Mouse (Mus musculus): ENCODE measurements around the gene Tsks. TPM values are rescaled to one million over a fixed set of nuclear protein-coding genes. Genes with fewer than 3 reads are reported as not detected.

Tsks gene
- polyA plus RNA-seq, 1 experiment, result 0.04 TPM

- Histone ChIP-seq H3K36me3 (ENCODE audit: control insufficient read depth, insufficient read depth) (peaks cover 29% of the 10 kb centered on the region), H3K27me3 (ENCODE audit: control insufficient read depth, insufficient read depth, insufficient read length) (no peaks in the 10 kb centered on the region), H3ac (ENCODE audit: control insufficient read depth, insufficient read length, low read depth) (peak within 1 kb of the TSS; percentile 85), H3K79me3 (ENCODE audit: low read depth) (peaks cover 44% of the 10 kb centered on the region), H3K79me2 (ENCODE audit: control insufficient read depth, insufficient read depth) (peaks cover 80% of the 10 kb centered on the region), H3K4me3 (ENCODE audit: insufficient read depth, poor library complexity, severe bottlenecking) (peak within 1 kb of the TSS; percentile 97)
- TF ChIP-seq MYOD1 (IDR thresholded peaks at IDR 0.05; ENCODE audit: control insufficient read depth, insufficient read length, low read depth) (no peak), USF1 (IDR thresholded peaks at IDR 0.05; ENCODE audit: low read depth) (peak; percentile 2), MAX (IDR thresholded peaks at IDR 0.05) (peak; percentile 4), FOSL1 (IDR thresholded peaks at IDR 0.05; ENCODE audit: insufficient read depth, low read length, poor library complexity, severe bottlenecking) (no peak), CTCF (IDR thresholded peaks at IDR 0.05; ENCODE audit: control insufficient read depth, insufficient read depth, insufficient read length) (no peak)
Observed at GRCm38 (mm10) chr7:44986192-44986878, 43.3 kb downstream of the Tsks start, which contains the start of gene Prmt1. Prmt1 (minus strand) TSS chr7:44986568.

- no peak for TF ChIP-seq MYOD1 (IDR thresholded peaks at IDR 0.05; ENCODE audit: control insufficient read depth, insufficient read length, low read depth)
- no peak for TF ChIP-seq USF1 (IDR thresholded peaks at IDR 0.05; ENCODE audit: low read depth)
- no peak for TF ChIP-seq MYOG (IDR thresholded peaks at IDR 0.05; ENCODE audit: control insufficient read depth, extremely low read depth, insufficient read length)
- peak; percentile 54 for TF ChIP-seq MAX (IDR thresholded peaks at IDR 0.05)
- TF ChIP-seq CTCF (IDR thresholded peaks at IDR 0.05; ENCODE audit: control insufficient read depth, insufficient read depth, insufficient read length), result no peak
- TF ChIP-seq FOSL1 (IDR thresholded peaks at IDR 0.05; ENCODE audit: insufficient read depth, low read length, poor library complexity, severe bottlenecking), result no peak
- no peak for TF ChIP-seq CEBPB (IDR thresholded peaks at IDR 0.05; ENCODE audit: low read depth)
- Histone ChIP-seq H3ac (ENCODE audit: control insufficient read depth, insufficient read length, low read depth) (peak overlapping the region; percentile 85), H3K36me3 (ENCODE audit: control insufficient read depth, insufficient read depth) (peaks cover 21% of the 10 kb centered on the region), H3K79me3 (ENCODE audit: low read depth) (peaks cover 37% of the 10 kb centered on the region), H3K79me2 (ENCODE audit: control insufficient read depth, insufficient read depth) (peaks cover 72% of the 10 kb centered on the region), H3K4me3 (ENCODE audit: insufficient read depth, poor library complexity, severe bottlenecking) (peak overlapping the region; percentile 48), H3K27me3 (ENCODE audit: control insufficient read depth, insufficient read depth, insufficient read length) (no peaks in the 10 kb centered on the region)
Observed at GRCm38 (mm10) chr7:44986879-44987718, 44.1 kb downstream of the Tsks start.

GRCm38 (mm10) chr7:44996672-44997071, 53.7 kb downstream of the Tsks start:
- peaks cover 41% of the 10 kb centered on the region for H3K79me2 ChIP-seq (ENCODE audit: control insufficient read depth, insufficient read depth)
- TF ChIP-seq USF1 (IDR thresholded peaks at IDR 0.05; ENCODE audit: low read depth) (no peak), MYOD1 (IDR thresholded peaks at IDR 0.05; ENCODE audit: control insufficient read depth, insufficient read length, low read depth) (no peak)
- peak overlapping the region; percentile 79 for H3K4me3 ChIP-seq (ENCODE audit: insufficient read depth, poor library complexity, severe bottlenecking)
- H3K27me3 ChIP-seq (ENCODE audit: control insufficient read depth, insufficient read depth, insufficient read length), result no peaks in the 10 kb centered on the region
- peak overlapping the region; percentile 94 for H3ac ChIP-seq (ENCODE audit: control insufficient read depth, insufficient read length, low read depth)
- H3K36me3 ChIP-seq (ENCODE audit: control insufficient read depth, insufficient read depth), result peaks cover 19% of the 10 kb centered on the region
- peaks cover 18% of the 10 kb centered on the region for H3K79me3 ChIP-seq (ENCODE audit: low read depth)

- TF ChIP-seq USF1 (IDR thresholded peaks at IDR 0.05; ENCODE audit: low read depth), result no peak
- no peak for TF ChIP-seq FOSL1 (IDR thresholded peaks at IDR 0.05; ENCODE audit: insufficient read depth, low read length, poor library complexity, severe bottlenecking)
- no peak for TF ChIP-seq CTCF (IDR thresholded peaks at IDR 0.05; ENCODE audit: control insufficient read depth, insufficient read depth, insufficient read length)
- TF ChIP-seq MAX (IDR thresholded peaks at IDR 0.05), result no peak
- TF ChIP-seq MYOG (IDR thresholded peaks at IDR 0.05; ENCODE audit: control insufficient read depth, extremely low read depth, insufficient read length), result no peak
- no peak for TF ChIP-seq MYOD1 (IDR thresholded peaks at IDR 0.05; ENCODE audit: control insufficient read depth, insufficient read length, low read depth)
- no peak for TF ChIP-seq CEBPB (IDR thresholded peaks at IDR 0.05; ENCODE audit: low read depth)
- peaks cover 26% of the 10 kb centered on the region for H3K36me3 ChIP-seq (ENCODE audit: control insufficient read depth, insufficient read depth)
- peak within 1 kb of the TSS; percentile 79 for H3K4me3 ChIP-seq (ENCODE audit: insufficient read depth, poor library complexity, severe bottlenecking)
Observed at GRCm38 (mm10) chr7:44997231-44997939, 54.4 kb downstream of the Tsks start, which contains the start of gene Irf3. Irf3 (plus strand) TSS chr7:44997648.

GRCm38 (mm10) chr7:44997940-44998428, 55.0 kb downstream of the Tsks start:
- Histone ChIP-seq H3K79me2 (ENCODE audit: control insufficient read depth, insufficient read depth) (peaks cover 46% of the 10 kb centered on the region), H3ac (ENCODE audit: control insufficient read depth, insufficient read length, low read depth) (peak overlapping the region; percentile 75), H3K4me3 (ENCODE audit: insufficient read depth, poor library complexity, severe bottlenecking) (peak overlapping the region; percentile 79), H3K36me3 (ENCODE audit: control insufficient read depth, insufficient read depth) (peaks cover 27% of the 10 kb centered on the region), H3K79me3 (ENCODE audit: low read depth) (peaks cover 18% of the 10 kb centered on the region), H3K27me3 (ENCODE audit: control insufficient read depth, insufficient read depth, insufficient read length) (no peaks in the 10 kb centered on the region)
- no peak for TF ChIP-seq CTCF (IDR thresholded peaks at IDR 0.05; ENCODE audit: control insufficient read depth, insufficient read depth, insufficient read length)
- TF ChIP-seq MAX (IDR thresholded peaks at IDR 0.05), result no peak
- no peak for TF ChIP-seq MYOG (IDR thresholded peaks at IDR 0.05; ENCODE audit: control insufficient read depth, extremely low read depth, insufficient read length)
- no peak for TF ChIP-seq FOSL1 (IDR thresholded peaks at IDR 0.05; ENCODE audit: insufficient read depth, low read length, poor library complexity, severe bottlenecking)
- no peak for TF ChIP-seq USF1 (IDR thresholded peaks at IDR 0.05; ENCODE audit: low read depth)
- TF ChIP-seq CEBPB (IDR thresholded peaks at IDR 0.05; ENCODE audit: low read depth), result no peak
- TF ChIP-seq MYOD1 (IDR thresholded peaks at IDR 0.05; ENCODE audit: control insufficient read depth, insufficient read length, low read depth), result no peak

More at GRCm38 (mm10) chr7:44997231-44997939, 54.4 kb downstream of the Tsks start, which contains the start of gene Irf3:
- peaks cover 18% of the 10 kb centered on the region for H3K79me3 ChIP-seq (ENCODE audit: low read depth)
- peak within 1 kb of the TSS; percentile 94 for H3ac ChIP-seq (ENCODE audit: control insufficient read depth, insufficient read length, low read depth)
- no peaks in the 10 kb centered on the region for H3K27me3 ChIP-seq (ENCODE audit: control insufficient read depth, insufficient read depth, insufficient read length)
- H3K79me2 ChIP-seq (ENCODE audit: control insufficient read depth, insufficient read depth), result peaks cover 46% of the 10 kb centered on the region

Measured in C2C12 (cell line).